Mouse (Mus musculus) C2C12 (cell line): ENCODE measurements at regions not wholly inside any gene's neighbourhood (a gene's known extent, or its start where the extent isn't known, plus 50 kb on each side); places are given as distances from the start of the nearest gene placed in this dataset.
"Not testable (repeated sequence)": the region's sequence is repeated elsewhere in the genome, so short reads cannot be mapped to it uniquely, and the experiment has no call there.

Experiments used
- H3K27me3 ChIP-seq: one replicate; pipeline ENCODE4 v1.6.1; 2011; ENCODE audit not compliant: control insufficient read depth, insufficient read depth, insufficient read length
- H3K36me3 ChIP-seq: one replicate; pipeline ENCODE4 v1.6.1; 2011; ENCODE audit not compliant: control insufficient read depth, insufficient read depth
- H3K4me3 ChIP-seq: one replicate; pipeline ENCODE4 v1.5.1; 2011; ENCODE audit warnings: mild to moderate bottlenecking, control low read depth; ENCODE audit not compliant: poor library complexity, insufficient read depth, severe bottlenecking
- H3K79me2 ChIP-seq: one replicate; pipeline ENCODE4 v1.6.1; 2011; ENCODE audit not compliant: control insufficient read depth, insufficient read depth
- H3K79me3 ChIP-seq: one replicate; pipeline ENCODE4 v1.6.1; 2011; ENCODE audit warnings: low read depth, control low read depth
- H3ac ChIP-seq: one replicate; pipeline ENCODE3; 2011; ENCODE audit warnings: low read depth; ENCODE audit not compliant: control insufficient read depth, insufficient read length
- CEBPB ChIP-seq: IDR thresholded peaks from one replicate; pipeline ENCODE4 v1.6.1; 2011; ENCODE audit warnings: low read depth, mild to moderate bottlenecking, control low read depth, moderate library complexity
- CTCF ChIP-seq: IDR thresholded peaks from one replicate; pipeline ENCODE4 v1.5.1; 2011; ENCODE audit not compliant: control insufficient read depth, insufficient read depth, insufficient read length
- FOSL1 ChIP-seq: IDR thresholded peaks from one replicate; pipeline ENCODE4 v1.8.0; 2011; ENCODE audit warnings: mild to moderate bottlenecking, low read length; ENCODE audit not compliant: poor library complexity, insufficient read depth, severe bottlenecking
- MAX ChIP-seq: IDR thresholded peaks from one replicate; pipeline ENCODE4 v1.6.1; 2011; ENCODE audit warnings: mild to moderate bottlenecking, control low read depth
- MYOD1 ChIP-seq: IDR thresholded peaks from one replicate; pipeline ENCODE4 v1.6.1; 2011; ENCODE audit warnings: low read depth; ENCODE audit not compliant: control insufficient read depth, insufficient read length
- MYOG ChIP-seq: IDR thresholded peaks from one replicate; pipeline ENCODE4 v1.6.1; 2011; ENCODE audit not compliant: control insufficient read depth, insufficient read length; ENCODE audit errors: extremely low read depth
- USF1 ChIP-seq: IDR thresholded peaks from one replicate; pipeline ENCODE4 v1.6.1; 2011; ENCODE audit warnings: low read depth, mild to moderate bottlenecking, control low read depth, moderate library complexity

DNA sequence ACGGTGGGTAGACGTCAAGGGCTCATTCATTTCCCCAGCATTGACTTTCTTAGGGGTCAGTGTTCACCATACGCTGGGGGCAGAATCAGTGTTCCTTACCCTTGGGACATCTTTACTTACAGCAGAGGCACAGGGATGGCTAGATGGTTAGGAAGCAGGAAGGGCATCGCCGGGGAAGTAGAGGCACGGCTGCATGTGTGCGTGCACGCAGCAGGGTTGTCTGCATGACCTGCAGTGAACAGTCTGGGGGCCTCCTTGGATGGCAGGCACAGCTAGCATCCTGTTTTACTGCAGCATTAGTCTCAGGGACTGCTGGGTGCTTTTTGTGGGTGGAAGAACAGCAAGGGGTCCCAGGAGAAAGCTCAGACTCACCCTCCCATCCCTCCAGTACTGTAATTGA is 68.5 kb upstream of the Gadl1 start:
- no peak for TF ChIP-seq CTCF
- TF ChIP-seq FOSL1 = no peak
- no peak for TF ChIP-seq MYOG
- TF ChIP-seq USF1 = no peak
- TF ChIP-seq MAX = no peak
- no peak for TF ChIP-seq CEBPB
- no peak for TF ChIP-seq MYOD1
- Histone ChIP-seq H3K27me3 (no peaks in the 10 kb centered on the region), H3ac (no peak overlapping the region), H3K79me3 (no peaks in the 10 kb centered on the region), H3K36me3 (no peaks in the 10 kb centered on the region), H3K79me2 (no peaks in the 10 kb centered on the region), H3K4me3 (no peak overlapping the region)

DNA sequence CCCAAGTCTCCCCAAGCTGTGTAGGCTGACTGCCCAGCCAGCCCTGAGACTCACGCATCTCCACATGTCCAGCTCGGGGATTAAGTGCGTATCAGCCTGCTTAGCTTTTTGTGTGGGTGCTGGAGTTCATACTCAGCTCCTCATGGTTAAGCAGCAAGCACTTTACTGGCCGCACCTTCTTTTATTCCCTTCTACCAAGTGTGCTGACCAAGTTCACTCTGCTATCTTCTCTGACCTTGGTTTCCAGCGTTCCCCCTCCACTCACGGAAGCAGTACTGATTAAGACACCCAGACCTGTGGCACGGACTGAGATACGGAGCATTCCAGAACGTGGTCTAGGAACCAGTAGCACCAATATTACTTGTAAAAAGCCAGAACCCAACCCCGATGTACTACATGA is 67.6 kb upstream of the Gadl1 start:
- H3ac ChIP-seq = no peak overlapping the region
- H3K27me3 ChIP-seq = no peaks in the 10 kb centered on the region
- no peak for TF ChIP-seq FOSL1
- no peak for TF ChIP-seq MAX
- TF ChIP-seq USF1 = no peak
- TF ChIP-seq CEBPB = no peak
- TF ChIP-seq MYOD1 = no peak
- no peak for TF ChIP-seq CTCF
- TF ChIP-seq MYOG = no peak
- H3K79me2 ChIP-seq = no peaks in the 10 kb centered on the region
- H3K36me3 ChIP-seq = no peaks in the 10 kb centered on the region
- H3K79me3 ChIP-seq = no peaks in the 10 kb centered on the region
- no peak overlapping the region for H3K4me3 ChIP-seq

DNA sequence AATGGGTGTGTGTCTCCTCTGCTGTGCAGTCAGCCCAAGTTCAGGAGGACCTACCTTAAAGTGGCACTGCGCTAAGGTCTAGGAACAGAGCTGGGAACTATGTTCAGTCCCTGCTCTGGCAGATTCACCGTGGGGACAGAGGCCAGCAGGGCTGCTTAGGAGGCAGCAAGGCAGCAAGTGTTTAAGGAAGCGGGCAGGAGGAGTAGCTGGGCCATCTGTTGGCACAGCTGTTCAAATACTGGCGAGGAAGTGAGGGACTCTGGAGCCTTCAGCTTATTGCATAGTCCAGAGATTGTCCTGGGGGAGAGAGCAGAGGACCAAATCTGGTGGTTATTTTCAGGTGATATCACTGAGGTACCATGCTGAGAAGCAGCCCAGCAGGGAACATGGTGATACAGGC is 64.9 kb upstream of the Gadl1 start:
- TF ChIP-seq USF1 (no peak), CTCF (no peak), FOSL1 (no peak), CEBPB (no peak), MYOG (no peak), MYOD1 (no peak), MAX (no peak)
- Histone ChIP-seq H3K79me3 (no peaks in the 10 kb centered on the region), H3K4me3 (no peak overlapping the region), H3ac (no peak overlapping the region), H3K36me3 (no peaks in the 10 kb centered on the region), H3K79me2 (no peaks in the 10 kb centered on the region), H3K27me3 (no peaks in the 10 kb centered on the region)

DNA sequence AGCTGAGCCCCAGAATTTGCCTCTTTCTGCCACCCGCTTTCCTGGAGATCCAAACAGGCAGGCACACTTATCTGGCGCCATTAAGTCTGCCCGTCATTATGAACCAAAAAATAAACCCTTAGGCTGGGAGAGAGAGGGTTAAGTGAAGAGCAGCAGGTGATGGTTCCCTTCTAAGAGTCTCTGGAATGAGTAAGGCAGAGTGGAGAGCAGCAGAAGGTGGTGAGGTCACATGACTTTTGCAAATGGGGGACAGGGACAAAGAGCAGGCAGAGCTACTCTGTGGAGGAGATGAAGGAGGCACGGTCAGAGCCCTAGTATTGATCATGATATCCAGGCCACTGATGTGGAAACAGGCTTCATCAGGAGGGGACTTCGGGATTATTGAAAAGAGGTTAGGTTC is 64.2 kb upstream of the Gadl1 start:
- H3K4me3 ChIP-seq = no peak overlapping the region
- H3ac ChIP-seq = no peak overlapping the region
- H3K79me3 ChIP-seq = no peaks in the 10 kb centered on the region
- no peak for TF ChIP-seq CTCF
- TF ChIP-seq MYOD1 = no peak
- TF ChIP-seq USF1 = no peak
- no peak for TF ChIP-seq MYOG
- TF ChIP-seq CEBPB = no peak
- TF ChIP-seq FOSL1 = no peak
- no peak for TF ChIP-seq MAX
- no peaks in the 10 kb centered on the region for H3K79me2 ChIP-seq
- no peaks in the 10 kb centered on the region for H3K27me3 ChIP-seq
- H3K36me3 ChIP-seq = no peaks in the 10 kb centered on the region

DNA sequence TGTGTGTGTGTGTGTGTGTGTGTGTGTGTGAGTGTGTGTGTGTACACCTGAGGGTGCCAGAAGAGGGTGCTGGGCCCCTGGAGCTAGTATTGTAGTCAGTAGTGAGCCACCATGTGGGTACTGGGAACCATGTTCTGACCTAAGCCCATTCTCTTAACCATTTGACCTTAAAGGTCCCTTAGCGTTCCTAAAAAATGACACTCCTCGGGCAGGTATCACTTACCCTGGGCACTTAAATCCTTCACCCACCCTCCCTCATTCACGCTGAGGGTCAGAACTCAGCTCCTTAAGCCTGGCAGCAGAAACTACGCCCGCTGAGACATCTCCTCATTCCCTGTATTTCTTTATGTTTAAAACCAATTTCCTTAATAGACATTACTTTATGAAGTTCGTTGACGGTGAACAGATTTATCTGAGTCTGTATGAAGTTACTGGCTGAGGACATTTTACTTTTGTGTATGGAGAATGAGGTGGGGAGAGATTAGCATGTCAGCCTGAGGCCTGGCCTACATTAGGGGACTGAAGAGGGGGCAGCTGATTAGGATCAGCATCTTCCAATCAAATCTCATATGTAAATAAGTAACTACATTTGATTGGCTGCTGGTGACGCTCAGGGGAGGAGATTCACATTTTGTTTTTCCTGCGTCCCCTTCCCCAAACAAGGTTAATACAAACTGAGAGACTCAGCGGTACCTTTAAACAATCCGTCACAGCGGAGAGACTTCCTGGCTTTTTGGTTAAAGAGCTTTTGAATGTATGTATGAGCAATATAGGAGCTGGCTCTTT is 61.8 kb upstream of the Gadl1 start:
- no peak overlapping the region for H3K4me3 ChIP-seq
- no peak for TF ChIP-seq CEBPB
- no peak for TF ChIP-seq FOSL1
- TF ChIP-seq MYOD1 = no peak
- no peak for TF ChIP-seq USF1
- TF ChIP-seq CTCF = no peak
- no peak for TF ChIP-seq MAX
- TF ChIP-seq MYOG = no peak
- H3K79me2 ChIP-seq = no peaks in the 10 kb centered on the region
- H3ac ChIP-seq = no peak overlapping the region
- no peaks in the 10 kb centered on the region for H3K79me3 ChIP-seq
- no peaks in the 10 kb centered on the region for H3K27me3 ChIP-seq
- no peaks in the 10 kb centered on the region for H3K36me3 ChIP-seq

DNA sequence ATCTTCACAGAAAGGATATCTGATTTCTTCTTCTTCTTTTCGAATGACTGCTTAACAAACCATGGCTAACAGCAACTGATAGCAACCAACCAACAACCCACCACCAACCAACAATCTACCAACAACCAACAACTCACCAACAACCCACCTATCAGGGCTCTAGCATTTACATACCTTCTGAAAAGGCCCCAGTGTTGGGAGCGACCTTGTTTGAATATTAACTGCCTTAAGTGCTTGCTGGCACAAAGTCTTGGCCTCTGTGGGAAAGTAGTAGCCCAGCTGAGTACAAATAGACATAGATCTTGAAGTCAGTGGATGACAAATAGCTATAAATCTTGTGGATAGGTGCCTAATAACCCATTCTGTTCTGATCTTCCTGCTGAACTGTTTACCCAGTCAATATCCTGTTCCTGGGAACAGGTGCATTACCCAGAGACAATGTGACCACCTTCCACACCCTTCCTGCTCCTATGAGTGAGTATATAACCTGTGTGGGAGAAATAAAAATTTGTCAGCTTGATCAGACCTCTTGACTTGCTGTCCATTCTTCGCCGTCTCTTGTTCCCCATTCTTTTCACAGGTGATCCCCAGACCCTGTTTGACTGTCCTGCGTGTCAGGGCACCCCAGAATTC is 55.9 kb upstream of the Gadl1 start:
- H3K79me2 ChIP-seq, H3K4me3 ChIP-seq, H3K79me3 ChIP-seq, H3ac ChIP-seq, H3K36me3 ChIP-seq, H3K27me3 ChIP-seq: not testable (repeated sequence)
